Mouse (Mus musculus) heart, postnatal 10 days (tissue): ENCODE results near the gene Cd46. TPM values are rescaled to one million over a fixed set of nuclear protein-coding genes. Genes with fewer than 3 reads are reported as not detected.

Experiments used
- DNase-seq, 2 experiments: peaks; one replicate each; pipeline ENCODE4 v3.0.0; 2021
- intact Hi-C: fragments of 180-260 bp; cut with DNase I; formaldehyde crosslinking; loops from one replicate; pipeline ENCODE4 v1.15.1; 2025
- total RNA-seq, 2 experiments: library from RNA; stranded (reverse); gene quantifications; 2 replicates each; pipeline ENCODE4 v1.2.3; 2021

Gene Cd46
- 1 to 10 TPM; 1.7 TPM for total RNA-seq

DNA sequence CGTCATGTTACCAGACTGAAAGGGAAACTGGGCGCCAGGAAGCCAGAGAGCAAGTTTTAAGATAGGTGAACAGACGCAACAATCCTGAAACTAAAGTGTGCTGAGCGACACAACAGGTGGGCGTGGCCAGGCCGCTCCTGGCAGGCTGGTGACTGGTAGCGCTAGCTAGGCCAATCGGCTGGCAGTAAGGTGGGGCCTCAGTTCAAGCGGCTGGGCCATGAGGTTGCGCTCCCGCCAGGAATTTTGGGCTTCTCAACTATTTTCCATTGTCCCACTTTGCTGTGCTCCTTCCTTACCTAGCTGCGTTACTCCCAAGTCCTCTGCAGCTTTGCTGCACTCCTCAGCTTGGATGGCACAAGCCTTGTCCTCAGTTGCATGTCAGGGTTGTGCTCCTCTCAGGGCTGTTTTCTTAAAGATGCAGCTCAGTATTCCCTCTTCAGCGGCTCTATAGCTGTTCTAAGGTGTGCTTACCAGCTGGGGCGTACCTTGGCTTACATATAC lies at the start of gene Cd46:
Gene Cd46 (minus strand): TSS at position 30 of the 501 bp plus-strand sequence.
- DNase-seq = peak; percentile 69 to 80

GRCm38 (mm10) chr1:195132070-195132469 lies 40.0 kb upstream of the Cd46 start:
- intact Hi-C loops = loop anchor here (5.0 to 10.0 kb wide), 3 partner anchors 100 to 257 kb away; no protein-coding TSS in a partner anchor
- peak; percentile 20 to 27 for DNase-seq

More for the DNA sequence above, at the start of gene Cd46:
- intact Hi-C loops = no loop called here

- DNase-seq = no peak
- intact Hi-C loops = loop anchor here (5.0 to 10.0 kb wide), 3 partner anchors 101 to 257 kb away; no protein-coding TSS in a partner anchor
Observed at GRCm38 (mm10) chr1:195131675-195132015, 39.6 kb upstream of the Cd46 start.

DNA sequence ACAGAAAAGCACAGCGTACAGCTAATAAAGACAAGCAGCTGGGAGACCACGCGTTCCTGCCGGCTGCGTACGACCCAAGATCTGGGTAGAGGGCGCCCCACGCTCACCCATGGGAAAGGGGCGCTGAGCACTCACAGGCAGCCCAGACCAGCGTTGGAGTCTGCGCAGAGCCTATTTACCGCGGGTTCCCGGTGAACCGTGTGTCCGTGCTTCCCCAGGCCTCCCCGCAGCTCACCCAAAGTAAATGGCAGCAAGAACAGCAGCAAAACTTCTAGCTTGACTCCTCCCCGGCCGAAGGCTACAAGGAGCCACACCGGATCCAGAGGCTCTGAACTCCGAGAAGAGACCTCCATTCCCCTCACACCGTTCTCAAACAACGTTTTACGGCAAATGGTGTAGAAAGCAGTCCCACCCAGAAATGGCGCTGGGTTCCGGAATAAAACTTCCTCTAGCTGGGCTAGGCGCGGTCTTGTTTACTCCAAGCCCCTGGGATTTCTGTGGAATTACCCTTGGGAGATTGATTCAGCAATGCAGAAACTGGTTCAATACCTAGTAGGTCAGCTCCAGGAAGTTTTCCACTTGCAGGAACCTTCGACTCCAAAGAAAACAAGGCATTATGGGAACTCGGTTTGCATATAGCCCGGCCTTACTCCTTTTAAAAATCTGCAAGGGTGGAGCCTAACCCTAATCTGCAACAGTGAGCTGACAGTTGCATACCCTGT lies 39.1 kb upstream of the Cd46 start, which contains the start of gene Cr1l:
Gene Cr1l (minus strand): TSS at position 634 of the 722 bp plus-strand sequence.
- peak; percentile 92 for DNase-seq
- intact Hi-C loops = loop anchor here (5.0 to 10.0 kb wide), 3 partner anchors 101 to 256 kb away; no protein-coding TSS in a partner anchor

DNA sequence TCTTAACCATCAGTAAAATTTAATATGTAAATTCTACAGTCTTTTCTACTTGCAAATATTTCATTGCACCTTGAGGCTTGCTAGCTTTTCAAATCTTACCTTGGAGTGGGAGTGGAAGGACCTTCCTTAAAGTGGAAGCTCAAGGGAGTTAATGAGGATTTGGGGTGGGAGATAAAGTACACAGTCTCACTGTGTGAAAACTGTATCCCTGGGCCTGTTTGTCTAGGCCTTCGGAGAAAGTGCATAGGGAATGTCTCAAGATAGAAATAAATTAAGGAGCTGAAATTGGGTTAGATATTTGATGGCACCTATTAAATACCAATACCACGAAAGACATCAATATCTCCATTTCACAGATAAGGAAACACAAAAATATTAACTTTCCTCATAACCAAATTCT lies 38.4 kb upstream of the Cd46 start:
- DNase-seq = peak; percentile 4 to 11
- intact Hi-C loops = loop anchor here (5.0 to 10.0 kb wide), 3 partner anchors 102 to 256 kb away; no protein-coding TSS in a partner anchor

DNA sequence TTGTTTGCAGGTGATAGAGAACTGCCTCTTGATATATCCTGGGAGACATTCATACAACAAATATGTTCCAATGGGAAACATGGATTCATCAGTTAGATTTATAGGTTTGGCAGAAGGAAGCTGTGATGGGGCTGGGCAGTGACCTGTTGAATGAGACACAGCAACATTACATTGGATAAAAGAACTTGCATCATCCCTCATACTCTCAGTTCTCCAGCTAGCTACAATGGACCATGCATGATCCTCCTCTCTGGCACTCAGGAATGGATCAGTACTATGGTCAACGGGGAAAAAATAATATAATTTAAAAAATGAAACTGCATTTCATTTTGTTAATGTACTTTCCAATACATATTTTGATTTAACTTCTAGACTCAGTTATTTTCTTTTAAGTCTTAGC lies 37.8 kb upstream of the Cd46 start:
- no peak for DNase-seq
- intact Hi-C loops = loop anchor here (5.0 to 10.0 kb wide), 3 partner anchors 102 to 255 kb away; no protein-coding TSS in a partner anchor

DNA sequence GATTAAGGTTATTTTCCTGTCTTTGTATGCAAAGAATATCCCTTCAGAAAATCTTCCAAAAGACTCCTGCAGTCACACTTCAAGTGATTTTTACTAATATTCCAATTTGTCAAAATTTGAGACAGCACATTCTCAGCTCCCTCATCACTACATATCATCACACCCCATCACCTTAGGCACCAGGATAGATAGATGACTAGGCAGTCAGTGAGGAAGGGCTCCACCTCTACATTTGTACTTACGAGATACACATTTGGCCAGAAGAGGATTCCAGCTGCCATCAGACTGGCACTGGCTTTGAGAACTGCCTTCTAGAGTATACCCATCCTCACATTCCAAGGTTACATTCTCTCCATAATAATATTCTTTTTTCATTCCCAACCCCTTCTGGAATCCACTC lies 22.4 kb upstream of the Cd46 start:
- intact Hi-C loops = no loop called here
- DNase-seq = no peak

DNA sequence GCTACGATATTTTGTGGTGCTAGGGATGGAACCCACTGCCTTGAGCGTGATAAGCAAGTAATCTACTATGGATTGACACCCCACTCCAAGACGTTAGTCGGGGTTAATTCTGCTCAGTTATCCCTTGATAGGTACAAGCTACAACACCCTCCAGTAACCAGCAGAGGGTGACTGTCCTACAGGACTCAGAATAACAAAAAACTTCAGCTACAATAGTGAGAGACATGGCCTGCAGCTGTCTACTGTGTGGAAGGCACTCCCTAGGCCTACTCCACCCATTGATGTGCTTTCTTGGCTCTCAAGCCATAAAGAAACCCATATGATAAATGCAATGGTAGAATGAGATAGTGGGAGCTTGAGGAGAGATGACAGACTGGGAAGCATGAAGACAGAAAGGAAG lies 21.6 kb upstream of the Cd46 start:
- intact Hi-C loops = no loop called here
- DNase-seq = no peak

GRCm38 (mm10) chr1:195100693-195101092 lies 8.6 kb upstream of the Cd46 start:
- intact Hi-C loops = no loop called here
- peak in 1 of 2 experiments; percentile 4 for DNase-seq

- no peak for DNase-seq
- intact Hi-C loops = no loop called here
Observed at GRCm38 (mm10) chr1:195098004-195098403, 6.0 kb upstream of the Cd46 start.

- intact Hi-C loops = no loop called here
- DNase-seq = no peak
Observed at GRCm38 (mm10) chr1:195091699-195092219, 290 bp downstream of the Cd46 start.

GRCm38 (mm10) chr1:195082142-195082541 lies 9.9 kb downstream of the Cd46 start:
- DNase-seq = no peak
- intact Hi-C loops = no loop called here

DNA sequence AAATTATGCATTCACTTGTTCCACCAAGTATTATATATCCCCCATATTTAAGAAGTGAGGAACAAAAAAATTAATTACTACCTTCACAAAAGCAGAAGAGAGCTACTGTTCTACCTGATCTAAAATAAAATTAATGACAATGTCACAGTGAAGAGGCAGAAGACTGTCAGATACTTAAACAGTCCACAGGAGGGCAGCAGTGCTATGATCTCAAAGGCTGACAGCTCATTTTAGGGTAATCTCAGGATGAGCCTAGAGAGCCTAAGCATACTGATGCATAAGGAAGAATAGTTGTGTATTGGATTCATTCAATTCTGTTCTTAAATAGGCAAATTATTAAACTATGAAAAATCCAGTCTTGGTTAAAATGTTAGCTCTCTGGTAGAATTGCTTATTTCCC lies 51.6 kb downstream of the Cd46 start:
- peak; percentile 30 to 68 for DNase-seq
- intact Hi-C loops = loop anchor here (1.0 kb wide), 1 partner anchor 64 kb away; no protein-coding TSS in a partner anchor

DNA sequence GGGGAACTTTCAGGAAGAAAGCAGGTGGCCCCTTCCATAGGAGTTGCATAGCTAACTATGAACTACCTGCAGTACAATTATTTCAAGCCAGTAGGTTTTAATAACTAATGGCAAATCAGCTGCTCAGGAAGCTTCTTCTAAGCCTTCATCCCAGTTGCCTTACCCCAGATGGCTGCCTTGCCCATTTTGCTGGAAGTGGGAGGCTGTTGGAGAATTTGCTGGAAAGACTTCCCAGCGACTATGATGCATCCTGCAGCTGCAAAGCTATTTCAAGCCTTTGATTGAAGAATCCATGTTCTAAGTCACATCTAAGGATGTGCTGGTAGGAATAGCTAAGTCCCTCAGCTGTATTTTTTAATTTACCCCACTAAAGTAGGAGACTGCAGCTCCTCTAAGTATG lies 53.7 kb downstream of the Cd46 start:
- intact Hi-C loops = no loop called here
- DNase-seq = no peak

GRCm38 (mm10) chr1:195037985-195038384 lies 54.1 kb downstream of the Cd46 start:
- intact Hi-C loops = no loop called here
- DNase-seq = no peak

- no peak for DNase-seq
- intact Hi-C loops = no loop called here
Observed at GRCm38 (mm10) chr1:195037483-195037882, 54.6 kb downstream of the Cd46 start.

DNA sequence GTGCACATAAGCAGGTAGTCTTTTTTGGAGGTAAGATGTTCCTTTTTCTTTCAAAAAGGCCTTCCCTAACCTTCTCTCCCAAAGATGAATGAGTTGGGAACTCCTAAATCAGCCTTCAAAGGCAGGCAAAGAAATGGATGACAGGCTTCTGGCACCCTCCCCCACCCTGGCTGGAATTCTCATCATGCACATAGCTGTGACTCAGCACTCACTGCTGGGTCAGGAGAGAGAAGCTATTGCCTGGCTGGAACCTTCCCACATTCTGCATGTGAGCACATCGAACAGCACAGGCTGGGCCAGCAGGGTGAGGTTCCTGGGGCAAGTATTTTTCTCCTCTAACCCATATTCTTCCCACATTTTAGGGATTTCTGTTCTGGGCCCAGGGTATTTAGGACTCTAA lies 58.1 kb downstream of the Cd46 start:
- intact Hi-C loops = no loop called here
- DNase-seq = peak; percentile 47 to 56

DNA sequence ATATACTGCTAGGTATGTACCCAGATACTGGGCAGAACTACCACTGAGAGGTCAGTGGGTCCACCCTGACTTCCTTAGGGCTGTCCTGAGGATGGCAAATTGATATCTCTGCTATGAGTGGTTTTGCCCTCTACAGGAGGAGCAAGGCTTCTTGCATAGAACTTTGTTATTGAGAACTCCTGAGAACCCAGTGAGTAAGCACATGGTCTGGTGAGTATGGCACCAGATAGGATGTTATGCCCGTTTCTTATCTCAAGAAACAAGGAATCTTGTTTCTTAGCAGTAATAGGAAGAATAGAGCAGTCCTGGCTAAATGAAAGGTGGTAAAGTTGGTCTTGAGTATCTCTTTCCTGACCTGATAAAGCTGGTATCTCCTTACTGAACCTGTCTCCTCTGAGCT lies 59.3 kb downstream of the Cd46 start:
- intact Hi-C loops = no loop called here
- no peak for DNase-seq

DNA sequence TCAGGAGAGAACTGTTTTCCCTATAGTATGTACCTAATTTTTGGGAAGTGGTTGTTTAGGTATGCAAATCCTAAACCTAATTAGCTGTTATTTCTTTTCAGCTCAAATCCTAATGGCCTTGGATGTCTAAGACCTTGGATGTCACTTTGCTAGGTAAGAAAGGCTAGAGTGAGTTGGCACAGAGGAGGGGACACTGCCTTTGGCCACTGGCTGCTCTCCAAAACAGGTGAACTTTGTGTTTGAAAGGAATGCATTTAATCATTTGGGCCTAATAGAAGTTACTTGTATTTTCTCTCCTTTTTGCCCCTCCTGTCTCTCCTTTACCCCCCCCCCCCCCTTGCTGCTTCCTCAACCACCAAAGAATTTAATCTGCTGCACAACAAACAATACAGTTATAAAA lies 60.3 kb downstream of the Cd46 start:
- DNase-seq = no peak
- intact Hi-C loops = no loop called here

DNA sequence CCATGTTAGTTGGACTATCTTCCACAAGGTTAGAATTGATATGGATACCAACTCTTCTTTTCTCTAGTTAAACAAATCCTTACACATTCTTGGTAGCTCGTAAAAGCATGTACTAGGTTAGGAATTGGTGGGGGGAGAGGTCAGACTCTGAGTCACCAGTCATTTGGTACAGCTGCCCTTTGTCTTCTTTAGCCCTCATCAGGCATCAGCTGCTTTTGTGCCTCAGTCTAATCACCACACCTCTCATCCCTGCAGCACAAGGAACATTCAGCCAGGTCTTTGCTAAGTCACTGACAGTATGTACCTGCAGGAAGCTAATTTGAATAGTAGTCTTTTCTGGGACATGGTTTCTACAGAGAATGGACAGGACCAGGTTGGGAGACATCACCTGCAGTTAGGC lies 64.5 kb downstream of the Cd46 start:
- no peak for DNase-seq
- intact Hi-C loops = no loop called here

- intact Hi-C loops = no loop called here
- no peak for DNase-seq
Observed at GRCm38 (mm10) chr1:195023848-195024247, 68.2 kb downstream of the Cd46 start.

DNA sequence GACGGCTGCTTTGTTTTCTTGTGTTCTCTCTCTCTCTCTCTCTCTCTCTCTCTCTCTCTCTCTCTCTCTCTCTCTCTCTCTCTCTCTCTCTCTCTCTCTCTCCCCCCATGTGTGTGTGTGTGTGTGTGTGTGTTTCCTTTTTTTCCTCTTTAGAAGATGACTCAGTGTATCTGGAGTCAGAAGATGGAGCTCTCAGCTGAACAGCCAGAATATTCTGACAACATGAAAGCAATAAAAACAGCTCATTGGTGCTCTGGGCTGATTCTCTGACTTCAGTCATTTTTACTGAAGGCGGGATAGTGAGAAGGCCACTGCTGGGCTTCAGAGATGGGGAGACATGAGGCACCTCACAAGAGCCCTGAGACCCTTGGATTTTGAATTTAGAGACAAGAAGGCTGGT lies 70.2 kb downstream of the Cd46 start:
- intact Hi-C loops = no loop called here
- no peak for DNase-seq
